Mouse (Mus musculus) ES-E14 (cell line): ENCODE measurements around the gene Nat8f2.

ENCODE experiments used
- MAFK ChIP-seq: IDR thresholded peaks from 2 replicates; pipeline ENCODE4 v1.6.1; 2014; ENCODE audit warnings: mild to moderate bottlenecking, low read depth, low read length, inconsistent platforms; ENCODE audit not compliant: insufficient read depth
- ZC3H11A ChIP-seq: IDR thresholded peaks from 2 replicates; pipeline ENCODE4 v1.6.1; 2012; ENCODE audit warnings: low read depth, mild to moderate bottlenecking, inconsistent platforms, low read length, borderline replicate concordance
- ZNF384 ChIP-seq: IDR thresholded peaks from 2 replicates; pipeline ENCODE4 v1.6.1; 2012; ENCODE audit warnings: low read depth, low read length, inconsistent platforms

GRCm38 (mm10) chr6:85856194-85856678 is 12.7 kb downstream of the Nat8f2 start:
- TF ChIP-seq ZNF384 (no peak), ZC3H11A (no peak), MAFK (no peak)
